Mouse (Mus musculus) small intestine, adult 2 months (tissue): ENCODE data around the gene Gramd1b.

Source experiments
- CTCF ChIP-seq: fragments of 200-500 bp; IDR thresholded peaks from 2 replicates; pipeline ENCODE4 v1.5.1; 2012; ENCODE audit warnings: low read depth, mild to moderate bottlenecking, control low read depth, inconsistent platforms, low read length, moderate library complexity, mixed read lengths; ENCODE audit not compliant: insufficient replicate concordance, insufficient read length; ENCODE audit errors: extremely low read depth
- POLR2A ChIP-seq: fragments of 200-500 bp; IDR thresholded peaks from 2 replicates; pipeline ENCODE4 v1.6.1; 2012; ENCODE audit warnings: low read depth, mild to moderate bottlenecking, control low read depth, inconsistent platforms, low read length, moderate library complexity

- TF ChIP-seq POLR2A, result no peak
- TF ChIP-seq CTCF, result no peak
Measured at GRCm38 (mm10) chr9:40556396-40556795, 25.2 kb upstream of the Gramd1b start.
